Mouse (Mus musculus) myocyte (in vitro differentiated cells): Measurements from ENCODE around the gene Dpy19l2.

Experiments used
- MAX ChIP-seq: IDR thresholded peaks from one replicate; pipeline ENCODE4 v1.6.1; 2011; ENCODE audit warnings: low read depth, mild to moderate bottlenecking, control low read depth
- POLR2A ChIP-seq: IDR thresholded peaks from one replicate; pipeline ENCODE4 v1.6.1; 2011; ENCODE audit warnings: low read depth, mild to moderate bottlenecking, control low read depth, moderate library complexity; ENCODE audit not compliant: insufficient read length
- POLR2AphosphoS2 ChIP-seq: IDR thresholded peaks from one replicate; pipeline ENCODE4 v1.6.1; 2011; ENCODE audit warnings: low read depth, control low read depth; ENCODE audit not compliant: insufficient read length
- TCF12 ChIP-seq: IDR thresholded peaks from one replicate; pipeline ENCODE4 v1.6.1; 2011; ENCODE audit warnings: mild to moderate bottlenecking, control low read depth; ENCODE audit not compliant: poor library complexity, insufficient read depth, severe bottlenecking

GRCm38 (mm10) chr9:24511371-24512120, 184.5 kb downstream of the Dpy19l2 start:
- TF ChIP-seq POLR2AphosphoS2 (no peak), MAX (no peak), POLR2A (no peak), TCF12 (no peak)
